Comparison of ENCODE assay signal across 32 mouse cellular contexts in genomic region chr5:4112570-4113098, GRCm38 (mm10).
"Had no signal": no experiment of that assay in that cellular context is flagged by ENCODE, and none has a peak within 500 bp of the region (broad histone marks: within the 10 kb centered on the region; RNA-seq: fewer than 3 reads in every experiment).

No protein-coding gene starts in this region.

- ATAC-seq: liver, embryonic 12.5 days; liver, postnatal 0 days; lung, postnatal 0 days; midbrain, embryonic 13.5 days; midbrain, embryonic 15.5 days; midbrain, embryonic 16.5 days had no signal

- H3K4me3 ChIP-seq: left cerebral cortex, adult 2 months; limb, embryonic 10.5 days; limb, embryonic 12.5 days; limb, embryonic 13.5 days; limb, embryonic 15.5 days; liver, embryonic 12.5 days; liver, embryonic 13.5 days; liver, embryonic 15.5 days; lung, embryonic 15.5 days; megakaryocyte, embryonic 14.5 days; midbrain, embryonic 10.5 days; midbrain, embryonic 12.5 days; midbrain, embryonic 13.5 days; midbrain, embryonic 15.5 days; myocyte had no signal

- H3K9me3 ChIP-seq: limb, embryonic 10.5 days; limb, embryonic 12.5 days; limb, embryonic 13.5 days; limb, embryonic 15.5 days; liver, embryonic 12.5 days; liver, embryonic 13.5 days; liver, embryonic 15.5 days; lung, embryonic 15.5 days; megakaryocyte, embryonic 14.5 days; midbrain, embryonic 10.5 days; midbrain, embryonic 12.5 days; midbrain, embryonic 13.5 days; midbrain, embryonic 15.5 days had no signal

- H3K36me3 ChIP-seq: limb, embryonic 10.5 days; limb, embryonic 12.5 days; limb, embryonic 13.5 days; limb, embryonic 15.5 days; liver, embryonic 12.5 days; liver, embryonic 13.5 days; liver, embryonic 15.5 days; lung, embryonic 15.5 days; midbrain, embryonic 10.5 days; midbrain, embryonic 12.5 days; midbrain, embryonic 13.5 days; midbrain, embryonic 15.5 days had no signal

- H3K4me2 ChIP-seq: limb, embryonic 12.5 days; limb, embryonic 13.5 days; limb, embryonic 15.5 days; liver, embryonic 11.5 days; liver, embryonic 12.5 days; liver, embryonic 13.5 days; liver, embryonic 15.5 days; lung, embryonic 14.5 days; lung, embryonic 15.5 days; midbrain, embryonic 11.5 days; midbrain, embryonic 12.5 days; midbrain, embryonic 13.5 days; midbrain, embryonic 15.5 days had no signal

- H3K27ac ChIP-seq: left cerebral cortex, adult 2 months; limb, embryonic 10.5 days; limb, embryonic 12.5 days; limb, embryonic 13.5 days; limb, embryonic 15.5 days; liver, embryonic 12.5 days; liver, embryonic 13.5 days; liver, embryonic 14.5 days; liver, embryonic 15.5 days; lung, embryonic 15.5 days; macrophage; midbrain, embryonic 10.5 days; midbrain, embryonic 12.5 days; midbrain, embryonic 13.5 days; midbrain, embryonic 15.5 days had no signal

- H3K27me3 ChIP-seq: limb, embryonic 12.5 days; limb, embryonic 13.5 days; limb, embryonic 15.5 days; liver, embryonic 12.5 days; liver, embryonic 13.5 days; liver, embryonic 15.5 days; lung, embryonic 15.5 days; midbrain, embryonic 12.5 days; midbrain, embryonic 13.5 days; midbrain, embryonic 15.5 days had no signal

- H3K9ac ChIP-seq: limb, embryonic 12.5 days; limb, embryonic 13.5 days; limb, embryonic 15.5 days; liver, embryonic 12.5 days; liver, embryonic 13.5 days; liver, embryonic 14.5 days; liver, embryonic 15.5 days; liver, postnatal 0 days; lung, embryonic 14.5 days; lung, embryonic 15.5 days; midbrain, embryonic 12.5 days; midbrain, embryonic 13.5 days; midbrain, embryonic 15.5 days had no signal

- H3K4me1 ChIP-seq: limb, embryonic 10.5 days; limb, embryonic 12.5 days; limb, embryonic 13.5 days; limb, embryonic 15.5 days; liver, embryonic 12.5 days; liver, embryonic 13.5 days; liver, embryonic 15.5 days; lung, embryonic 15.5 days; midbrain, embryonic 10.5 days; midbrain, embryonic 12.5 days; midbrain, embryonic 13.5 days; midbrain, embryonic 15.5 days had no signal

- DNase-seq: left cerebral cortex, postnatal 4 days; liver; liver, embryonic 13.5 days; liver, postnatal 0 days; lung, adult 18-20 months; lung, adult 2 months; lung, embryonic 14.5 days; lung, postnatal 10 days; lung, postnatal 14 days; lung, postnatal 36 days; lung, postnatal 4 days; midbrain, embryonic 14.5 days had no signal
